Mouse (Mus musculus) lung, postnatal 0 days (tissue): Measurements from ENCODE around the gene Rgsl1.

Experiments used
- CTCF ChIP-seq: IDR thresholded peaks from 2 replicates; pipeline ENCODE4 v1.5.1; 2016; ENCODE audit warnings: antibody characterized with exemption, mild to moderate bottlenecking
- EP300 ChIP-seq: IDR thresholded peaks from 2 replicates; pipeline ENCODE4 v1.6.1; 2016; ENCODE audit warnings: antibody characterized with exemption, mild to moderate bottlenecking, control low read depth

- TF ChIP-seq CTCF = no peak
- TF ChIP-seq EP300 = no peak
Observed at GRCm38 (mm10) chr1:153737101-153738085, 106.5 kb downstream of the Rgsl1 start.
